Mouse (Mus musculus) spleen, postnatal 36 days (tissue): ENCODE data around the gene Rmdn3.
A peak's percentile ranks its signal among the peaks of the same experiment; 100 is the strongest.

Experiments
- DNase-seq, 2 experiments: peaks; one replicate each; pipeline ENCODE4 v3.0.0; 2022; ENCODE audit warnings: low spot score in 2 of 2, mixed read lengths in 1 of 2

The Rmdn3 gene

GRCm38 (mm10) chr2:119156681-119157572, at the start of gene Rmdn3:
Gene Rmdn3, minus strand, starts transcription at chr2:119157034.
- DNase-seq: peak; percentile 91 to 94

- no peak for DNase-seq
Measured at GRCm38 (mm10) chr2:119203871-119204460, 47.1 kb upstream of the Rmdn3 start.

- no peak for DNase-seq
Measured at GRCm38 (mm10) chr2:119202914-119203453, 46.1 kb upstream of the Rmdn3 start.

- DNase-seq: no peak
Measured at GRCm38 (mm10) chr2:119198934-119199333, 42.1 kb upstream of the Rmdn3 start.

- no peak for DNase-seq
Measured at GRCm38 (mm10) chr2:119198049-119198448, 41.2 kb upstream of the Rmdn3 start.

- no peak for DNase-seq
Measured at GRCm38 (mm10) chr2:119197493-119197892, 40.7 kb upstream of the Rmdn3 start.

GRCm38 (mm10) chr2:119196316-119197108, 39.7 kb upstream of the Rmdn3 start:
- no peak for DNase-seq

GRCm38 (mm10) chr2:119194140-119194539, 37.3 kb upstream of the Rmdn3 start:
- no peak for DNase-seq

- DNase-seq: no peak
Measured at GRCm38 (mm10) chr2:119190969-119191368, 34.1 kb upstream of the Rmdn3 start.

- DNase-seq: peak; percentile 72 to 78
Measured at GRCm38 (mm10) chr2:119189029-119189710, 32.3 kb upstream of the Rmdn3 start.

- no peak for DNase-seq
Measured at GRCm38 (mm10) chr2:119182914-119183313, 26.1 kb upstream of the Rmdn3 start.

- no peak for DNase-seq
Measured at GRCm38 (mm10) chr2:119177384-119177939, 20.6 kb upstream of the Rmdn3 start.

GRCm38 (mm10) chr2:119176761-119177160, 19.9 kb upstream of the Rmdn3 start:
- DNase-seq: no peak

GRCm38 (mm10) chr2:119175614-119176013, 18.8 kb upstream of the Rmdn3 start:
- DNase-seq: no peak

GRCm38 (mm10) chr2:119174866-119175265, 18.0 kb upstream of the Rmdn3 start:
- no peak for DNase-seq

- DNase-seq: peak; percentile 42 to 51
Measured at GRCm38 (mm10) chr2:119173991-119174651, 17.3 kb upstream of the Rmdn3 start, which contains the start of gene Gm14137. Gene Gm14137, plus strand, starts transcription at chr2:119174509.

- DNase-seq: peak; percentile 24 to 46
Measured at GRCm38 (mm10) chr2:119172862-119173576, 16.2 kb upstream of the Rmdn3 start.

GRCm38 (mm10) chr2:119172446-119172845, 15.6 kb upstream of the Rmdn3 start:
- no peak for DNase-seq

- DNase-seq: no peak
Measured at GRCm38 (mm10) chr2:119171574-119171973, 14.7 kb upstream of the Rmdn3 start.

GRCm38 (mm10) chr2:119170282-119170681, 13.4 kb upstream of the Rmdn3 start:
- no peak for DNase-seq
